Mouse (Mus musculus): Measurements from ENCODE around the gene Rarg.

- TF ChIP-seq CTCF (IDR thresholded peaks at IDR 0.05; ENCODE audit: low read depth): no peak
- no peak for TF ChIP-seq EP300 (optimal IDR thresholded peaks at IDR 0.05)
Observed at GRCm38 (mm10) chr15:102242404-102243228, 14.7 kb downstream of the Rarg start.
